Mouse (Mus musculus): ENCODE data around the gene Srprb. TPM values are rescaled to one million over a fixed set of nuclear protein-coding genes. Genes with fewer than 3 reads are reported as not detected.
A peak's percentile ranks its signal among the peaks of the same experiment; 100 is the strongest.

The Srprb gene
- 34.4 and 46.1 TPM in 2 replicates for polyA plus RNA-seq (2015; fragmentation: Nextera tagmentation; extraction: Ambion mirVana)

GRCm38 (mm10) chr9:103201561-103202260 lies at the start of gene Srprb:
Srprb (minus strand) TSS chr9:103202137.
- H3K4me1 ChIP-seq (replicated peaks) = peaks cover 4% of the 10 kb centered on the region
- peak within 1 kb of the TSS; percentile 69 for H3K4me2 ChIP-seq
- peak within 1 kb of the TSS; percentile 83 for H3K9ac ChIP-seq
- WGBS = under 1% methylated on average over 45 of the region's 45 CpGs
- peak; percentile 99 for ATAC-seq (replicated peaks; ENCODE audit: insufficient number of reproducible peaks, insufficient read depth, low FRiP score, low read depth)
- H3K27me3 ChIP-seq = no peaks in the 10 kb centered on the region
- H3K36me3 ChIP-seq = peaks cover 24% of the 10 kb centered on the region
- H3K9me3 ChIP-seq (replicated peaks) = no peaks in the 10 kb centered on the region
- peak within 1 kb of the TSS; percentile 92 for H3K4me3 ChIP-seq
- H3K27ac ChIP-seq = peak within 1 kb of the TSS; percentile 91

- Histone ChIP-seq H3K4me2 (no peak overlapping the region), H3K4me3 (no peak overlapping the region), H3K4me1 (replicated peaks) (peaks cover 9% of the 10 kb centered on the region), H3K27me3 (peaks cover 6% of the 10 kb centered on the region; the same call in 1 of the 2 replicates), H3K36me3 (no peaks in the 10 kb centered on the region), H3K9me3 (replicated peaks) (no peaks in the 10 kb centered on the region), H3K27ac (no peak overlapping the region), H3K9ac (no peak overlapping the region)
- 28% methylated on average over 4 of the region's 4 CpGs for WGBS
- no peak for ATAC-seq (replicated peaks; ENCODE audit: insufficient number of reproducible peaks, insufficient read depth, low FRiP score, low read depth)
These were observed 46.7 kb upstream of the Srprb start for GRCm38 (mm10) chr9:103248618-103249017.

DNA sequence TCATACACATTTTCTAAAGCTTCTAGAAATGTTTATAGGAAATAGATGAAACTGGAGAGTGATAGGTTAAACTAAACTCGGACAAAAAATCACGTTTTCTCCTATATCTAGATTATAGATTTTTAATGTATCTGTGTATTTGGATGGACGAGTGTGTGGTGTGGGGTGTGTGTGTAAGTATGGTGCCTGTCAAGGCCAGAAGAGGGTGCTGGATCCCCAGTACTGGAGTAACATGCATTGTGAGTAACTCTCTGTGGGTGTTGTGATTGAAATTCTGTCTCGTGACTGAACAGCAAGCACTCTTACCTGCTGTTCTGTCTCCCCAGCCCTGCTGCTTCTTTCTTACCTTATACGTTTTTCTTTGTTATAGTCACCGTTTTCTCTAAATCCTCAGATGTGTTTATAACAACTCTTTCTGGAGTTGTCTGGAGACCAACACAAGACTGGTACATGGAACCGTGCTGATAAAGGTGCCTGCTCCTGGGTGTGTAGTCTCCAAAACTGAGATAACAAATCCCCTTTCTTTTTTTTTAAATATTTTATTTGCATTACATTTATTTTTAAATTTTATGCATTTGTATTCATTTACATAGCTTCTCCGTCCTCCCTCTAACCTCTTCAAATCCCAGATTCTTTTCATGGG lies 44.7 kb upstream of the Srprb start:
- no peak for ATAC-seq (replicated peaks; ENCODE audit: insufficient number of reproducible peaks, insufficient read depth, low FRiP score, low read depth)
- Histone ChIP-seq H3K36me3 (no peaks in the 10 kb centered on the region), H3K4me2 (no peak overlapping the region), H3K4me3 (no peak overlapping the region), H3K4me1 (replicated peaks) (peaks cover 6% of the 10 kb centered on the region), H3K9ac (no peak overlapping the region), H3K9me3 (replicated peaks) (no peaks in the 10 kb centered on the region), H3K27me3 (peaks cover 6% of the 10 kb centered on the region; the same call in 1 of the 2 replicates), H3K27ac (no peak overlapping the region)
- 79% methylated on average over 8 of the region's 8 CpGs for WGBS

DNA sequence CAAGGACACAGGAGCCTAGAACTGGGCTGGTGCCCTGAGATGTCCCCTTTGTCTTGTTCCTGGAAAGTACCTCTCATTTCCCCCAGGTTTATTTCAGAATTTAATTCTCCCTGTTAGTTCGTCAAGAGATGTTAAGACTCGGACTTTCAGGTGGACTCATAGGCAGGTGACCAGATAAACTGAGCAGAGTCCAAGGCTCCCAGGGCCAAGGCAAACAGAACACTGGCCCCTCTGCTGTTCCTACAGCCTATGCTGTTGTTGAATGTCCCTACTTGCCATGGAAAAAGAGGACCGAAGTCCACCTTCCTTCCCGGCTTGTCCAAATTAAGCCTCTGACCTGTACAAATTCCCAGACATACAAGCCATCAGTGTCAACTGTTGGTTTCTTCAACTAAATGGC lies 41.7 kb upstream of the Srprb start:
- Histone ChIP-seq H3K9ac (no peak overlapping the region), H3K27ac (no peak overlapping the region), H3K4me3 (no peak overlapping the region), H3K4me1 (replicated peaks) (peaks cover 2% of the 10 kb centered on the region; the same call in 1 of the 2 replicates), H3K36me3 (no peaks in the 10 kb centered on the region), H3K9me3 (replicated peaks) (no peaks in the 10 kb centered on the region), H3K27me3 (peaks cover 6% of the 10 kb centered on the region; the same call in 1 of the 2 replicates), H3K4me2 (no peak overlapping the region)
- 83% methylated on average over 4 of the region's 4 CpGs for WGBS
- no peak for ATAC-seq (replicated peaks; ENCODE audit: insufficient number of reproducible peaks, insufficient read depth, low FRiP score, low read depth)

GRCm38 (mm10) chr9:103241206-103241605 lies 39.3 kb upstream of the Srprb start:
- ATAC-seq (replicated peaks; ENCODE audit: insufficient number of reproducible peaks, insufficient read depth, low FRiP score, low read depth) = no peak
- H3K4me3 ChIP-seq = no peak overlapping the region
- no peak overlapping the region for H3K9ac ChIP-seq
- no peak overlapping the region for H3K4me2 ChIP-seq
- no peak overlapping the region for H3K27ac ChIP-seq
- no peaks in the 10 kb centered on the region for H3K27me3 ChIP-seq
- H3K9me3 ChIP-seq (replicated peaks) = no peaks in the 10 kb centered on the region
- 79% methylated on average over 2 of the region's 2 CpGs for WGBS
- H3K36me3 ChIP-seq = no peaks in the 10 kb centered on the region
- H3K4me1 ChIP-seq (replicated peaks) = no peaks in the 10 kb centered on the region

DNA sequence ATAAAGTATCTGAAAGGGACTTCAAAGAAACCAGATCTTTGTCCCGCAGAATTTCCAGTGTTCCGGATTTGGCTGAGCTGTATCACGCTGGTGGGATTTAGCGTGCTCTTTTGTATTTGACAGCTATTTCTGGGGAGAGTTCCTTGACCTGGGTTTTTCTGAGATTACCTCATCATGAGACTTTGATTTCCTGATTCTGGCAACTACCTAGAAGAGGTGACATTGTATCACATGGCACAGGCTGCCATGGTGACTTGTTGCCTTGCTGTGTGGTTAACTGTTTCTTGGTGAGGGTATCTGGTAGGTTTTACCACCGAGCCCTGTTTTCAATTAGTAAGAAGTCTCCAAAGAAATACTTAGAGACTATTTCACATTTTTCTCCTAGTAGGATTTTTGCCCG lies 37.5 kb upstream of the Srprb start:
- H3K4me2 ChIP-seq = no peak overlapping the region
- no peaks in the 10 kb centered on the region for H3K9me3 ChIP-seq (replicated peaks)
- H3K36me3 ChIP-seq = no peaks in the 10 kb centered on the region
- no peak for ATAC-seq (replicated peaks; ENCODE audit: insufficient number of reproducible peaks, insufficient read depth, low FRiP score, low read depth)
- no peak overlapping the region for H3K27ac ChIP-seq
- H3K9ac ChIP-seq = no peak overlapping the region
- WGBS = 83% methylated on average over 6 of the region's 6 CpGs
- H3K27me3 ChIP-seq = no peaks in the 10 kb centered on the region
- no peak overlapping the region for H3K4me3 ChIP-seq
- H3K4me1 ChIP-seq (replicated peaks) = no peaks in the 10 kb centered on the region

DNA sequence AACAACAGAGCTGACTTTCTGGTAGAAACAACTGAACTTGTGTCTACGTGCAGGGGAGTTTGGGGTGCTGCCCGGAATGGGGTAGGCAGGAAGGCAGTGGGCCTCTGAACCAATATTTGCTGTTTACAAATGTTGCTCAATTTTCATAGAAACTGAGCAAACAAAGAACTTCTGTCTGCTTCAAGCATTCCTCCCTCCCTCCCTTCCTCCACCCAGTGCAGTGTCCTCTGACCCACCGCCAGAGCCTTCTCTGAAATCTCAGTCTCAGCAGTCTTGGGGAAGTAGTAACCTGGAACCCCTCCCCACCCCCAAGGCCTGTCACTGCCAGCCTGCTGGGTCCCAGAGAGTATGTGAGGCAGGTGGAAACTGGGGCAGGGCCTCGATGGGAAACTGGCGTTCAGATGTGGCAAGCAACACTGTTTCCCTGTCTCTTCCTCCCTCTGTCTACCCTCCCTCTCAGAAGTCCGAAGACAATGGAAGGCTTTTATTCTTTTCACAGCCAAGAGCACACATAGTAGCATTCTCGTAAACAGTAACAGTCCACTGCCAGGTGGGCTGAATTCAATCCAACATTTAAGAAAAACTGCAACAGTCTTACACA lies 32.7 kb upstream of the Srprb start:
- no peak overlapping the region for H3K4me2 ChIP-seq
- H3K9me3 ChIP-seq (replicated peaks) = no peaks in the 10 kb centered on the region
- no peaks in the 10 kb centered on the region for H3K36me3 ChIP-seq
- no peaks in the 10 kb centered on the region for H3K27me3 ChIP-seq
- WGBS = 64% methylated on average over 7 of the region's 7 CpGs
- ATAC-seq (replicated peaks; ENCODE audit: insufficient number of reproducible peaks, insufficient read depth, low FRiP score, low read depth) = no peak
- no peak overlapping the region for H3K27ac ChIP-seq
- H3K9ac ChIP-seq = no peak overlapping the region
- no peak overlapping the region for H3K4me3 ChIP-seq
- peaks cover 13% of the 10 kb centered on the region for H3K4me1 ChIP-seq (replicated peaks)

DNA sequence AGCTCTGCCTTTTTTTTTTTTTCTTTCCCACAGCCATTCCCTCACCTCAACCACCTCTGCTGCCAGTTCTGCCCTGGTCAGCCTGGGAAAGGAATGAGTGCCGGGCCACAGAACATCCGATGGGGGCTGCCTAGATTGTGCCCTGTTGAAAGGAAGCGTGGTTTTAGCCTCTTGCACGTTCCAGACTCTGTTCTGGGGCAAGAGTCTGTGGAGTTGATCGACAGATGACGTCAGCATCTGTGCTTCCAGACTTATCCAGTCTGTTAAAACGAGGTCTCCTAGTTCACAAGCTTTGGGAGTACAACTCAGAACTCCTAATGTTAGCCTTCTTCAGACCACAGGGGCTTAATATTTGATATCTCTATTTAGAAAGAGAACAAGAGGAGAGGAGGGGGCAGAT lies 32.1 kb upstream of the Srprb start:
- Histone ChIP-seq H3K9me3 (replicated peaks) (no peaks in the 10 kb centered on the region), H3K27me3 (no peaks in the 10 kb centered on the region), H3K4me2 (no peak overlapping the region), H3K9ac (no peak overlapping the region), H3K27ac (no peak overlapping the region), H3K36me3 (no peaks in the 10 kb centered on the region), H3K4me1 (replicated peaks) (peaks cover 13% of the 10 kb centered on the region), H3K4me3 (no peak overlapping the region)
- no peak for ATAC-seq (replicated peaks; ENCODE audit: insufficient number of reproducible peaks, insufficient read depth, low FRiP score, low read depth)
- WGBS = 52% methylated on average over 7 of the region's 7 CpGs

- Histone ChIP-seq H3K36me3 (no peaks in the 10 kb centered on the region), H3K4me2 (no peak overlapping the region), H3K9ac (no peak overlapping the region), H3K4me1 (replicated peaks) (peaks cover 13% of the 10 kb centered on the region), H3K4me3 (no peak overlapping the region), H3K9me3 (replicated peaks) (no peaks in the 10 kb centered on the region), H3K27me3 (no peaks in the 10 kb centered on the region), H3K27ac (no peak overlapping the region)
- no peak for ATAC-seq (replicated peaks; ENCODE audit: insufficient number of reproducible peaks, insufficient read depth, low FRiP score, low read depth)
- 65% methylated on average over 7 of the region's 7 CpGs for WGBS
These were observed 31.1 kb upstream of the Srprb start for GRCm38 (mm10) chr9:103233006-103233395.

GRCm38 (mm10) chr9:103232232-103233005 lies 30.5 kb upstream of the Srprb start:
- Histone ChIP-seq H3K4me1 (replicated peaks) (peaks cover 13% of the 10 kb centered on the region), H3K4me3 (no peak overlapping the region), H3K27me3 (no peaks in the 10 kb centered on the region), H3K27ac (no peak overlapping the region), H3K4me2 (no peak overlapping the region), H3K9ac (no peak overlapping the region), H3K36me3 (no peaks in the 10 kb centered on the region), H3K9me3 (replicated peaks) (no peaks in the 10 kb centered on the region)
- ATAC-seq (replicated peaks; ENCODE audit: insufficient number of reproducible peaks, insufficient read depth, low FRiP score, low read depth) = no peak
- WGBS = 82% methylated on average over 7 of the region's 7 CpGs
